Mouse (Mus musculus): ENCODE results near the gene Pls1.

Gene Pls1

DNA sequence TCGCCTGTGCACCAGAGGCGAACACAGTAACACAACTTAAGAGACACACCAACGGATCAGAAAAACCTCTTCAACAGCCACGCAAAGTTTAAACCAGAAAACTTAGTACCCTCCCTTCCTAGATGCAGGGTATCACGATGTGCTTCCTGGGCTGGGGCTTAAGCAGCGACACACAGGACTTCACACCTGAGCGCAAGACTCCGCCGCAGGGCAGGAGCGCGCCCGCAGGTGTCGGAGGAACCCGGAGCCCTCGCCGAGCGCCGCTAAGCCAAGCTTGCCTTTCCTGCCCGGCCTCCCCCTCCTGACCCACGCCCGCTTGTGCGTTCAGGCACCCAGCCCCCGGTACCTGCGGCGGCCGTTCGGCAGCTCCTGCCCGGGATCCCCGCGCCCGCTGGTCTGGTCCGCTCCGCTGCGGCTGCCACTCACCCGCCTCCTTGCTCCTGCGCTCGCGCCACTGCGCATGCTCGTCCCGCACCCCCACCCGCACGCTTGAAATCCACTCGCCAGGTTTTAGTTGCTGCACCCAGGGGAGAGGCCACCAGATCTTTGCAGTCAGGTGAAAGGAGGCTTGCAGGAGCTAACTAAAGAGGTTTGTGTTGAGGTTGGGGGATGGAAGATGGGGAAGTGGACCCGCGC is at the start of gene Pls1:
Gene Pls1, minus strand, starts transcription at position 487 of the 636 bp plus-strand sequence.
- peak; percentile 93 for DNase-seq

DNA sequence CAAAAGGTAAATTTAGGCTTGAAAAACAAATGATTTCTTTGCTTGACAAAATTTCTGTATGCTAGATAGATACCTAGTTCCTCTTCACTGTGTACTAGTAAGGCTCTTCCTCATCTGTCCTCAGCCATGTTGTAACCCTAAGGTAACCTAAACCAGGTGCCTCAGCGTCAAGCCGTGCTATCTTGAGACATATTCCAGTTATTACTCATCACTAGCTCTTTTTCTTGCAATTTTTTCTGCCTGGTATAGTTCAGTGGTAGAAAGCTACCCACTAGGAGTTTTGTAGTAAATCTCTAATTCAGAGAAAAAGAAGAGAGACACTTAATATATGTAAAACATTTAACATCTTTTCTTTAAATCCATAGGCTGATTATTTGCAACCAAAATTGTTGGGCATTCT is 37.6 kb upstream of the Pls1 start:
- no peak for DNase-seq

DNA sequence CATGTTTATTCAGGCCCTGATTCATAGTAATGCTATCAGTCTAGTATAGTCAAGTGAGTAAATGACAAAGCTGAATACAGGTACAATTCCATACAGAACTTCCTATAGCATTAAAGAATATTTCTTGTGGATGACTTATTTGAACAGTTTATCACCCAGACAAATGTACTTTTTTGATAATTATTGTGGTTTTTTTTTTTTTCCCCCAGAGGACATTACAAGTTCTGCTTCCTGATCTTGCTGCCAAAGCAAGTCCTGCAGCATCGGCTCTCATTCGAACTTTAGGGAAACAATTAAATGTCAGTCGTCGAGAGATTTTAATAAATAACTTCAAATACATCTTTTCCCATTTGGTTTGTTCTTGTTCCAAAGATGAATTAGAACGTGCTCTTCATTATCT is 33.1 kb upstream of the Pls1 start:
- DNase-seq, result no peak

DNA sequence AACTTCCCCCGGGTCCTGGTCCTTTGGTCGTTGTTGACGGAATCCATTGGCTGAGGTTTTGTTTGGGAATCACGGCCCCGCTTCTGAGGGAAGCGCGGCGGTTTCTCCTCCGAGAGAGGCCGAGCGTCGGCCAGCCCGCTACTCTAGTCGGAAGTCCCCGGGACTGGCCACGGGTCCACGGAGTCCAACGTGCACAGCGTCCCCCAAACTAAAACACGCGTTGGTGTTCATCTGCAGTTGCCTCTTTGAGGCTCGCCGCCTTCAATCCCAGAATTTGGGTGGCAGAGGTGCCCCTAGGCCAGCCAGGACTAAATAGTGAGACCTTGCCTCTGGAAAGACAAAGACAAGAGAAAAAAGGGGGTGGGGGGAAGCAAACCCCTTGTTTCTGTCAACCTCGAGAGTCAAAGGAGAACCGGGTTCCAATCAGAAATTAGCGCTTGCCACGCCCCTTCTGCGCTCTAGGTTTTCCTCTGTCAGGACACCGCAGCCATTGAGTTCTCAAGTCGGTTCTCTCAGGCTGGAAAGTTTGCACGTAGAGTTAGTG is 13.0 kb upstream of the Pls1 start:
- no peak for DNase-seq

DNA sequence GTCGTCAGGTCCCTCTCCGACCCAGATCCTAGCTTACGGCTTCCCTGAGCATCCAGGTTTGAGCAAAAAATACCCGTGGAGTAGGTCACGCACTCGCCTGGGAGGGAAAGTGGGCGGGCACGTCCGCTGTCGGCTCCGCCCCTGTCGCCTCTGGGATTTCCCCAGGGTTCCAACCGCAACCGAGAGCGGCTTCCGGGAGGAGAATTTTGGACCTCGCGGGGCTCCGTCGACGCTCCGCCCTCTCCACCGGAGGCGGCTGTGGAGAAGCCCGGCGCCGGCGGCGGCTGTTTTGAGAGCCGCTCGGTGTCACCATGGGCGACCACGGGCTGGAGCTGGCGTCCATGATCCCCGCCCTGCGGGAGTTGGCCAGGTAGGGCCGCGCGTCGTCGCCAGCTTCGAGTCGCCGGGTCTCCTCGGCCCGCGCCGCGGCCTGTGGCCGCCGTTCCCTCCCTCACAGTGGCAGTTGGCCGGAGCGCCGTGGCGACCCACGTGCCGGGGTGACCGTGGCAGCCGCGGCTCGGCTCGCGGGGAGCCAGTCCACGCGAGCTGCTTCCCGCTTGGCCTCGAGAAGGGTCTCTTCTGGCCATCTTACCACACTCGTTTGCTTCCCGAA is 12.4 kb upstream of the Pls1 start, which contains the start of gene Atr:
Gene Atr, plus strand, starts transcription at position 184 of the 613 bp plus-strand sequence.
- peak; percentile 93 for DNase-seq

DNA sequence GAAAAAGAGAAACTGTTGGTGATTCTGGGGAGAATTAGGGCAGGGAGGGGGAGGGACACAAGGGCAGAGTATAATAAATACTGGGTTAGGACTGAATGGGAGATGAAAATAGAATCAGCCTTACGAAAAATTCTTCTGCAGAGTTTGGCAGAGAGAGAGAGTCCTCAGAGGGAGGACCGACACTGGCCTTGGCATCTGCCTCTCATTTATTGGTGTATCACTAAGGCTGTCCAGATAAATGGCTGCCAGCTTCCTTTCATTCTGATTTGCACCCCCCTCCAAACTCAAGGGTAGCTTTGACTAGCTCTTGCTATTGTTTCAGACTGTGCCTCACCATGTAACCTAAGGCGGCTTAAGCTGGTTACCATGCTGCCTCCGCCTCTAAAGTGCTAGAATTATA is 10.9 kb upstream of the Pls1 start:
- DNase-seq, result peak; percentile 21

DNA sequence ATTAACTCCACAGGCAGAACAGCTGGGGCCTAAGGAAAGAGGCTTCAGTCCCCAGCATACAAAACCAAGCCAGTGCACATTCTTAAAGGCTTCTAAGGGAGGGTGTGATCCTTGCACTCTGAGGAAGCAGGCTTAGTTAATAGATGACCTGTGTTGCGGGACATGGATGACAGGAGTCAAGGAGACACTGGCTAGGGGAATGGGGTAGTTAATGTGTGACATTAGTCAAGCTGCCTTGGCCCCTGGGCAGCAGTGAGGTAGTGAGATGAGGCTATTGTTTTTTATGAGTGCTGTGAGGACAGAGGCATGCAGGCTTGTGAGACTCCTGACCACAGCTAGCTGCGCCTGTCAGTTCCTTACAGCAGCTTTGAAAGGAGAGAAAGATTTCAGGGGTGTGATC is 9.8 kb upstream of the Pls1 start:
- no peak for DNase-seq

DNA sequence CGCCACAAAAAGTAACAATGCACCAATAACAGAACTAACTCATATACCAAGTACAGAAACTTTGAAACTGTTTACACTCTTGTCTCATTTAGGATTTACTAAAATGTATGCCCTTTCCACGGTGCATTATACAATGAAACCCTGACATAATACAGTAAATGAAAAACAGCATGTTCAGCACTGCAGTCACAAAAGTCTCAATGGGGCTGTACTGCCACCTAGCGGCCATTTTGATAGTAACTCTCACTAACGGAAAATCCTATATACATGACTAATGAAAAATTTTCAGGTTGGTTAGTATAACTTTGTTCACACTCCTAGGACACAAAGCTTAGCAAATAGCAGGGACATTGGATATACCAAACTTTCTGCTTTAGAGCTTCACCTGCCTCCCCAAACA is 7.8 kb upstream of the Pls1 start:
- DNase-seq, result no peak

DNA sequence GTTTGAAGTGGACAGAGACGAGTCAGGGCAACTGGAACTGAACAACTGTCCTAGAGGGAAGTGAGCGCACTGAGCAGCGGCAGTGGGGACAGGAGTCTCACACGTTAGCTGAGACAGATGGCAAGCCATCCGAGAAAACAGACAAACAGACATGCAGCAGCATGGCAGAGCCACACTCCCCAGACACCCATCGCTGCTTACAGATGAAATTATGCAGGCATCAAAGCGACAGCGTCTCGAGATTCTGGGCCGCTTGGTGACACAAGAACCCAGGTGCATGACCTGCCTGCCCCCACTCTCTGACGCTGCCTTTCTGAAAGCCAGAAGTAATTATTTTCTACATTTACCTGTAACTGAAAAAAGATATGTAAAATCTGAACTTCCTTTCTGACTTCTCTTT is 6.6 kb upstream of the Pls1 start:
- no peak for DNase-seq

DNA sequence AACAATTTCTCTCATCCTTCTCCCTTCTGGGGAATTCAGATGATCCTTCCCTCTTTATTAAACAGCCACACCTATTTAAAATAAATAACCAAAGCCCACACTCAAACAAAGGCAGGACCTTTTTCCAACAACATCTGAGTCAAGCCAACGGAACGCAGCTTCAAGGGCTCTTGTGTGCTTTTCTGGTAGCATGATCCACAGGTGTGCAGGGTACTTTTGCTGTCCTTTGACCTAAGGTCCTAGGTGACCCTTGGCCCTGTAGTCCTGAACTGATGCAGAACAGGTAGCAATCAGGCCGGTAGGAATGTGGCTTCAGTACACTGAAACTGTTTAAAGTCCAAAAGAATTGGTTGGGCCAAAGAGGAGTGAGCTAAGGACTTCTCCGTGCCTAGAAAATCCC is 600 bp upstream of the Pls1 start:
- no peak for DNase-seq

DNA sequence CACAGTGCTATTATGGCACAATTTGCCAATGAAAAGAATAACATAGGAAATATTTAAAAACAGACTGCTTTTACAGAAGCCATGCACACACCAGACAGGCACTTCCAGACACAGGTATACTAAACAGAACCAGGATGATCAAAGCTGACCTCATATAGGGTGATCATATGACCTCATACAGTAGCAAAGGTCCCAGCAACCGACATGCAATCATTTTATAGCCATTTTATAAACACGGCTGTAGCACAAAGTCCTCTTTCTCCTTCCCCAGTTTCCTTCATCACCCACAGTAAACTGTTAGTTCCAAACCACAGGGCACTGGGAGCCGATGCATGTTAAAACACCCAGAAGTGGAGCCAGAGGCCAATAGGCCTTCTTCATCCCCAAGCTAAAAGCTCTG is 5.7 kb downstream of the Pls1 start:
- no peak for DNase-seq

DNA sequence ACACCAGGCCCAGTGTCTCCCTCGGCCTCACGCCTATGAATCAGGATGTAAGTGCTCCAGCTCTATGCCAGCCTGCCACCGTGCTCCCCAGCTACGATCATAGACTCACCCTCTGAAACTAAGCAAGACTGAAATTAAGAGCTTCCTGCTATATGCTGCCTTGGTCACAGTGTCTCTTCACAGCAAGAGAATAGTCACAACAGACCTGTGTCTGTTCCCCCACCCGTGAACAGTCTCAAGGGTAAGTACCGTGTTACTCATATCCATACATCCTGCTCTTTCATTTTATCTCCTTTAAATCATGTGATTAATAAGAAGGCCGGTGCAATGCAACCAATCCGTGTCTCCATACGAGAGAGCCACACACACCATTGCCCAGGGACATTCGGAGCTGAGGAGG is 9.4 kb downstream of the Pls1 start:
- DNase-seq, result no peak

DNA sequence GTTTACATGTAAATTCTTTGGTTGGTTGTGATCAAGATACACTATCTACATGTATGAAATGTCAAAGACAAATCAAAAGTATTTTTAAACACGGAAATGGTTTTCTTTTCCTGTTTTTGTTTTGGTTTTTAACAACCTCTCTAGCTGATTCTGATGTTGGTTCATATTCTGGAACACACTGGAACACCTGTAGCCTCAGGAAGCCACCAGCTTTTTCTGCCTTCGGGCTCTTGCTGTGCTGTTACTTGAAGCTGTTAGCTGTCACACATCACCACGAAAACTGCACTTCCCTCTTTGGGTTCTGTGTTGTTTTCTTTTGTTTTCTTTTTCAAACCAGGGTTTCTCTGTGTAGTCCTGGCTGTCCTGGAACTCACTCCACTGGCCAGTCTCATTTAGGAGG is 10.3 kb downstream of the Pls1 start:
- DNase-seq, result no peak

DNA sequence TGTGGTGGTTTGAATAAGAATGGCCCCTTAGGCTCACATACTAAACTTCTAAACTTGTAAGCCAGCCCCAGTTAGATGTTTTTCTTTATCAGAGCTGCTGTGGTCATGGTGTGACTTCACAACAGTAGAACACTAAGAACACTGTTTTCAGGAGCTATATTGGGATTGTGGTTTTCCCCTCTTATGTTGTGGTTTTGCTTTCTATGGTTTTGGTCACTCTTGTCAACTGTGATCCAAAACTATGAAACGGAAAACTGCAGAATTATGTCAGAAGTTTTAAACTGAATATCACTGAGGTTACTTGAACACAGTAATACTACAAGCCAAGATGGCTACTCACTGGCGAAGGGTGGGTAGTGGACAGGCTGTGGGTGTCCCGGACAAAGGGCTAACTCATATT is 12.4 kb downstream of the Pls1 start:
- DNase-seq, result no peak

DNA sequence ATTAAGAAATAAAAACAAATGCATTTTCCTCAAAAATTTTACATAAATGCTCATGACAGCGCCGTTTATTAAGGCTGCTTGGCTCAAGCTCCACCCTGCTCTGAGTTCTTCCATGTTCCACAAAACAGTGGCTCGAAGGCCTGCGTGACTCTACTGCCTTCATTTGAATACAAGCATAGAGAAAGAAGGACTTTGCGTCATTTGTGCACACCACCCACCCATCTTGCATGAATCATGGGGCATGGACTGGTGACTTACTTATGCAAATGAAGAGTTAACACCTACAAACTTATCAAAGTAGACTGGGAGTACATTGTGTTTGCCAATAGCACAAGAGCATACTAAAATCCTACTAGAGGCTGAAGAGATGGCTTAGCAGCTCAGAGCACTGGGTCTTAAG is 17.5 kb downstream of the Pls1 start:
- no peak for DNase-seq

DNA sequence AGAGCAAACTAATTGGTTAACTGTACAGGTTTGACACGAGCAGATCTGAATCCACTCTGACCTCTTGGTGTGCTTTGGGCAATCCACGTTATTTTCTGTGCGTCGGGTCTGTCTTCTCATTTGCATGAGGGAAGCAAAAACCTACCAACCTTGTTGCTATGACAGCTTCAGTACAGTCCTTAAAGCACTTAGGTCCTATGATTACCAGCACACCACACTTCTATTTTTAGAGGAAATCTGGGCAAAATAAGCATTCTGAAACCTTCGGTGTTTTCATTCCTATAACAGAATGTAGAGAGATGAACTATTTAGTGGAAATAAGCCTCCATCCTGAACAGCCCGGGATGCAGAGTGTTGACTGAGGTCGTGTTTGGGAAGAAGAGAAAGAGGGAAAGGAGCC is 22.6 kb downstream of the Pls1 start:
- no peak for DNase-seq

DNA sequence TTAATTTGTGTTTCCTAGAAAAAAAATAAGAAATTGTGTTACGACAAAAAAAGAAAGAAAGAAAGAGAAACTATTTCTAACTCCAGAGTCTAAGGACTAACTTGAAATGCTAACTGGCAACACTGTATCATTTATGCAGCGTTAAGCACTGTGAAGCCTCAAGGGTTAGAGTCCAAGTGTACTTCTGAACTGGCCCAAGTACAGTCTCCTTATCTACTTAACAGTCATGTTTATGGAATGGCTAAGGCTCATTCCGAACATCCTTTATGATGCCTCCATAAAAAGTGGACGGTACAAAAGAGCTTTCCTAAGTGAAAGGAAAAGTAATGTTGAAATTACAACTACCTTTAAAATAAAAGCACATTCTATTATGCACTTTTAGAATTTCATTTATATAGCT is 29.4 kb downstream of the Pls1 start:
- no peak for DNase-seq

DNA sequence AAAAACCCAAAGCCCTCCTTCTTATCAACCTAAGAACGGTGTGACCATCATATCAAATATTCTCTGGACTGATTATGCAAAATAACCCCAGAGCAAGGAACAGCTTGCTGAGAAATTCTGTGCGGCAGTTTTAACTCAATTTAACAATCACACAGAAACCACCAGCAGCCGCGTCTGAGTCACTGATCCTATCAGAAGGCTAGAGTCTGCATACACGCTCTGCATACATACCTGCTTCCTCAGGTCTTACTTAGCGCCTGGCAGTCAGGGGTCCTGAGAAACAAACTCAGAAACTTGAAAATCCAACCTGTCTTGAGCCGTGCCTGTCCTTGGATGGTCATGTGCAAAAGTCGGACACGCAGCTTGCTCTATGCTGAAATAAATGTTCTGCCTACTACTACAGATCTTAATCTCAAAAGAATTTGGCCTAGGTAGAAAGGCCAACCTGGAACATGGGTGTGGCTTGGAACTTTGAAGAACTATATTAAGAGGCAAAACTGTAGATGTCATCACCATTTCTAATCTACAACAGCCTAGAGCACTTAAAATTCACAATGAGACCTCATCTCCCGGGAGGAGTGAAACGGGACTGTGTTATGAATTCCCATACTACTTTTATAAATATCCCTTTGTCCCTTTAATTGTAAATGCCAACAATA is 30.0 kb downstream of the Pls1 start:
- no peak for DNase-seq

DNA sequence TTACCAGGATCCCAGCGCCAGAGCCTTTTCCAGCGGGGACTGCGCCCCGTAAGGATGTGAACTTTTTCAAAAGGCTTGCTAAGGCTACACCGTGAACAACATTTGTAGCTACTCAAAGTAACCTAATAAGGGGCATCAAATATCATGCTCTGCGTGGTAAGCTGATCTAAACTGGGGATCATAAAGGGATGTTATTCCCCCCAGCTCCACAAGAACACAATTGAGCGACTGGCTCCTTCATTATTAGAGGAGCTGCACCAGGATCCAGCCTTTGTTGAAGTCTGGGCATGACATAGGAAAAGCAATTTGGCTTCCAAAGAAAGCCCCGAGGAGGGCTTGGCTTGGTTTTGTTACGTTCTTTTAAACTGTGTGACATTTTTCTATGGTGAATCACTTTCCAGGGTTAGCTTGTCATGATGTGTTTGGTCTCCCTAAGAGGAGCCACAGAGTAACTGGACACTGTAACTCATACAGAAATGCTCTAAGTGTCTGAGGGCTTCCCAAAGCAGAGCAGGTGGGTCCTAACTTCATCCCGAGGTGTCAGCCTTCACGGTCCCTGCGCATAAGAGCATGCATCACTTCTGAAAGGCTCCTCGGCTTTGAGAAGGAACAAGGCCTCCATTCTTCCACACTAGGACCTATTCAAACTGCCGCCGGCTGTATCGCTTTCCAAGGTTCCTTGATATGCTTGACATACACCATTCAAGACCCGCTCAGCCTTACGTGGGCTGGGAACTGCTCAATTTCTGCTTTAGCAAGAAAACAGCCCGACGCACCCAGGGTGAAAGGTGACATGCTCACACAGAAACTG is 31.2 kb downstream of the Pls1 start:
- DNase-seq, result no peak

DNA sequence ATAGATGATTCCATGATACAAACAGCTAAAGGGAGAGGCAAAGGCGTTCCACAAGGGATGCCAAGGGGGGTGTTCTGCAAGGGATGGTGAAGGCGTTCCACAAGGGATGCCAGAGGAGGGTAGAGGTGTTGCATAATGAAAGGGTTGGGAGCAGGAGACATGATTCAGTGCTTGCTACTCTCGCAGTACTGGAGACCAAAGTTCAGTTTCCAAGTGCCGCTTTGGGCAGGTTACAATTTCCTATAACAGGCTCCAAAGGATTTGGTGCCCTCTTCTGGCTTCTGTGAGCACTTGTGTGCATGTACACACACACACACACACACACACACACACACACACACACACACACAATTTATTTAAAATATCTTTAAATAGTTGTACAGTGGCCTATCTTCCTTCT is 33.3 kb downstream of the Pls1 start:
- no peak for DNase-seq

DNA sequence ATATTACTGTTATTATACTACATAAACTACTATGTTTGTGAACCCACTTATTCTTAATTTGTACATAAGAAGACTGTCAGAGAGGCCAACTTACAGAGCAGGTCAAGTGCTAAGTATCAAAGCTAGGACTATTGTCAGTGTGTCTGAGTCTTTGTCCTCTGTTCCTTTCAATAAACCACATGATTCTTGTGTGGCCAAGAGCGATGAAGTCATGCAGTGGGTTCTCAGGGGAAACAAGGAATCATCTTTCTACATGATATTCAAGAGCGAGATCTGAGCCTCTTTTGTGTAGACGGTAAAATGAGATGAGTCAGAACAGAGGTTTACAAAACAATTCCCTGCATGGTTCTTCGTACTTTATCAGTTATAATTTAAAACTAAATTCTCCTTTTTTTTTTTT is 35.5 kb downstream of the Pls1 start:
- no peak for DNase-seq

DNA sequence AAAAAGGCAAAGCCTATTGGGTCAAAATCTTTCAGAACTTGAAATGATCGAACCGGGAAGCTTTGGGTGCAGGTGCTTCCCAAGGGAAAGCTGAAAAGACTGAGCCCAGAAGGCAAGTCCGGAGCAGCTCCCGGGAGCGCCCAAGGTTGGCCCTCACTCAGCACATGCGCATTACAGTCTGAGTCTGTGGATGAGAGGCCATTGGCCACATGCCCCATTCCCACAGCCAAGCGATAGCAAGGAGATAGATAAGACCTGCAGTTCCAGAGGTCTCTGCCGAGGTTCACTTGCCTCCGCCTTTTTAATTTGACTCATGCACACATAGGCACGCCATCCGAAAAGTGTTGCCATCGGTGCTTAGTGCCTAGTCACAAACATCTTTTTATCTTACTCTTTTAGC is 39.7 kb downstream of the Pls1 start:
- DNase-seq, result peak; percentile 34

DNA sequence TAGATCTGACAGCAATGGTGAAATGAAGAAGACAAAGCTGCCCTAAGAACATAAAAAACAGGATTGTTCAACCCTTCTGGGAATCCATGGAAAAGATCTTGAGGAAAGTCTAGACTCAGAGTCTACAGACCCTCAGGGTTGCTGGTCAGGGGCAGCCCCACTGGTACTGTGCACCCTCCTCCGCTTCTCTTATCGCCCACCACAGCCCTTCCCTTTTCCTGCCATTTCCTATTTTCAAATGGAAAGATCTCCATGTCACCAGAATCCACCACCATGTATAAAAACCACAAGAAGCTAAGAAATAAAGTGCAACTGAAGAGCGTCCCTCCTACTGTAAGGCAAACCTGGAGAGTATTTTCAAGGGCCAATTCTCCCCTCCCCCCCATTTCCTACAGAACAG is 41.3 kb downstream of the Pls1 start:
- no peak for DNase-seq
